Mouse (Mus musculus): Measurements from ENCODE around the gene Agpat2. TPM values are rescaled to one million over a fixed set of nuclear protein-coding genes. Genes with fewer than 3 reads are reported as not detected.

The Agpat2 gene
- polyA plus RNA-seq, 1 experiment, result 31.3 TPM

DNA sequence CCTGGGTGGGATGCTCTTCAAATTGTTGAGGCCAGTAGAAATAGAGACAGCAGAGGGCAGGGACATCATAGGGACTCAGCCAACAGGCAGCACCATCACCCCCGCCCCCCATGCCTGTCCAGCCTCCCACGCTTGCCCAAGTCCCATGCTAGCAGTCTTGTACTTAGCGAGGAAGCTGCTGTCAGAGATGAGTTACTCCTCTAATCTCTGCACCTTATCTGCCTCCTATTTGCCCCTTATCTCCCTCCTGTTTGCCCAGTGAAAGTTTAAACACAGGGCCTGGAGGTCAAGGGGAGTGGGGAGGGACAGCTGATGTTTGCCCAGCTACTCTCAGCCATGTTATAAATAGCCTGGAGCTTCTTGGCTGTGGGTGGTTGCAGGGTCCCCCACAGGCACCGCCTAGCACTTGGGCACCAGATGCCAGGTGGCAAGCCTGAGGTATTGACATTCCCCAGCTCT, 47.7 kb downstream of the Agpat2 start:
- H3K36me3 ChIP-seq (ENCODE audit: control insufficient read depth, insufficient read depth), result no peaks in the 10 kb centered on the region
- H3K4me2 ChIP-seq (ENCODE audit: low read depth), result peak overlapping the region; percentile 35
- no peak overlapping the region for H3K4me3 ChIP-seq
- H3K27me3 ChIP-seq (ENCODE audit: control insufficient read depth, insufficient read depth, insufficient read length), result no peaks in the 10 kb centered on the region
- TF ChIP-seq POLR2A (IDR thresholded peaks at IDR 0.05; ENCODE audit: insufficient read length, low read depth) (no peak), MAX (IDR thresholded peaks at IDR 0.05; ENCODE audit: low read depth) (no peak), MYOD1 (IDR thresholded peaks at IDR 0.05; ENCODE audit: control insufficient read depth in 1 of 3, insufficient read length in 2 of 3, low read depth in 2 of 3) (peak in 2 of 3 experiments; percentile 63 to 83), SRF (IDR thresholded peaks at IDR 0.05; ENCODE audit: control insufficient read depth, insufficient read length, low read depth) (no peak), MYOG (IDR thresholded peaks at IDR 0.05; ENCODE audit: control insufficient read depth in 1 of 3, insufficient read depth in 1 of 3, insufficient read length in 2 of 3, low read depth in 2 of 3) (peak; percentile 43 to 90 (median 66))
- H3ac ChIP-seq (ENCODE audit: control insufficient read depth, insufficient read length), result no peak overlapping the region
- H3K79me2 ChIP-seq (ENCODE audit: control insufficient read depth, insufficient read depth), result no peaks in the 10 kb centered on the region

- Histone ChIP-seq H3ac (ENCODE audit: control insufficient read depth, insufficient read length) (no peak overlapping the region), H3K4me2 (ENCODE audit: low read depth) (no peak overlapping the region), H3K36me3 (ENCODE audit: control insufficient read depth, insufficient read depth) (no peaks in the 10 kb centered on the region), H3K79me2 (ENCODE audit: control insufficient read depth, insufficient read depth) (no peaks in the 10 kb centered on the region), H3K27me3 (ENCODE audit: control insufficient read depth, insufficient read depth, insufficient read length) (no peaks in the 10 kb centered on the region), H3K4me3 (no peak overlapping the region)
- TF ChIP-seq MYOD1 (IDR thresholded peaks at IDR 0.05; ENCODE audit: control insufficient read depth in 1 of 3, insufficient read length in 2 of 3, low read depth in 2 of 3) (peak in 1 of 3 experiments; percentile 1), REST (IDR thresholded peaks at IDR 0.05; ENCODE audit: insufficient read depth, insufficient read length) (no peak), POLR2A (IDR thresholded peaks at IDR 0.05; ENCODE audit: insufficient read length, low read depth) (no peak)
These were observed 49.1 kb downstream of the Agpat2 start for GRCm38 (mm10) chr2:26555076-26555475.

GRCm38 (mm10) chr2:26553904-26554303, 50.3 kb downstream of the Agpat2 start:
- no peak for TF ChIP-seq POLR2A (IDR thresholded peaks at IDR 0.05; ENCODE audit: insufficient read length, low read depth)
- no peak for TF ChIP-seq MYOG (IDR thresholded peaks at IDR 0.05; ENCODE audit: control insufficient read depth in 1 of 3, insufficient read depth in 1 of 3, insufficient read length in 2 of 3, low read depth in 2 of 3)
- no peak for TF ChIP-seq CEBPB (IDR thresholded peaks at IDR 0.05; ENCODE audit: insufficient read depth, poor library complexity, severe bottlenecking)
- TF ChIP-seq POLR2AphosphoS2 (IDR thresholded peaks at IDR 0.05; ENCODE audit: insufficient read length, low read depth), result no peak
- no peak for TF ChIP-seq E2F4 (IDR thresholded peaks at IDR 0.05; ENCODE audit: insufficient read depth)
- no peak for TF ChIP-seq TCF3 (IDR thresholded peaks at IDR 0.05; ENCODE audit: insufficient read length, low read depth)
- TF ChIP-seq REST (IDR thresholded peaks at IDR 0.05; ENCODE audit: insufficient read depth, insufficient read length), result no peak
- no peak for TF ChIP-seq USF1 (IDR thresholded peaks at IDR 0.05; ENCODE audit: low read depth)
- no peak for TF ChIP-seq MYOD1 (IDR thresholded peaks at IDR 0.05; ENCODE audit: control insufficient read depth in 1 of 3, insufficient read length in 2 of 3, low read depth in 2 of 3)
- no peak for TF ChIP-seq SRF (IDR thresholded peaks at IDR 0.05; ENCODE audit: control insufficient read depth, insufficient read length, low read depth)
- no peak for TF ChIP-seq TCF12 (IDR thresholded peaks at IDR 0.05; ENCODE audit: insufficient read depth, poor library complexity, severe bottlenecking)
- no peak for TF ChIP-seq MAX (IDR thresholded peaks at IDR 0.05; ENCODE audit: low read depth)
- Histone ChIP-seq H3K4me2 (ENCODE audit: low read depth) (no peak overlapping the region), H3K4me3 (no peak overlapping the region), H3K36me3 (ENCODE audit: control insufficient read depth, insufficient read depth) (no peaks in the 10 kb centered on the region), H3K27me3 (ENCODE audit: control insufficient read depth, insufficient read depth, insufficient read length) (no peaks in the 10 kb centered on the region), H3ac (ENCODE audit: control insufficient read depth, insufficient read length) (no peak overlapping the region), H3K79me2 (ENCODE audit: control insufficient read depth, insufficient read depth) (no peaks in the 10 kb centered on the region)

GRCm38 (mm10) chr2:26552066-26552465, 52.2 kb downstream of the Agpat2 start:
- no peaks in the 10 kb centered on the region for H3K79me2 ChIP-seq (ENCODE audit: control insufficient read depth, insufficient read depth)
- H3K4me2 ChIP-seq (ENCODE audit: low read depth), result no peak overlapping the region
- no peaks in the 10 kb centered on the region for H3K27me3 ChIP-seq (ENCODE audit: control insufficient read depth, insufficient read depth, insufficient read length)
- no peak for TF ChIP-seq MYOG (IDR thresholded peaks at IDR 0.05; ENCODE audit: control insufficient read depth in 1 of 3, insufficient read depth in 1 of 3, insufficient read length in 2 of 3, low read depth in 2 of 3)
- TF ChIP-seq TCF12 (IDR thresholded peaks at IDR 0.05; ENCODE audit: insufficient read depth, poor library complexity, severe bottlenecking), result no peak
- TF ChIP-seq MYOD1 (IDR thresholded peaks at IDR 0.05; ENCODE audit: control insufficient read depth in 1 of 3, insufficient read length in 2 of 3, low read depth in 2 of 3), result no peak
- TF ChIP-seq E2F4 (IDR thresholded peaks at IDR 0.05; ENCODE audit: insufficient read depth), result no peak
- no peak for TF ChIP-seq SRF (IDR thresholded peaks at IDR 0.05; ENCODE audit: control insufficient read depth, insufficient read length, low read depth)
- no peak for TF ChIP-seq TCF3 (IDR thresholded peaks at IDR 0.05; ENCODE audit: insufficient read length, low read depth)
- TF ChIP-seq POLR2A (IDR thresholded peaks at IDR 0.05; ENCODE audit: insufficient read length, low read depth), result no peak
- TF ChIP-seq MAX (IDR thresholded peaks at IDR 0.05; ENCODE audit: low read depth), result no peak
- TF ChIP-seq CEBPB (IDR thresholded peaks at IDR 0.05; ENCODE audit: insufficient read depth, poor library complexity, severe bottlenecking), result no peak
- TF ChIP-seq POLR2AphosphoS2 (IDR thresholded peaks at IDR 0.05; ENCODE audit: insufficient read length, low read depth), result no peak
- TF ChIP-seq USF1 (IDR thresholded peaks at IDR 0.05; ENCODE audit: low read depth), result no peak
- no peak for TF ChIP-seq REST (IDR thresholded peaks at IDR 0.05; ENCODE audit: insufficient read depth, insufficient read length)
- H3K4me3 ChIP-seq, result no peak overlapping the region
- no peak overlapping the region for H3ac ChIP-seq (ENCODE audit: control insufficient read depth, insufficient read length)
- H3K36me3 ChIP-seq (ENCODE audit: control insufficient read depth, insufficient read depth), result no peaks in the 10 kb centered on the region

- no peaks in the 10 kb centered on the region for H3K79me2 ChIP-seq (ENCODE audit: control insufficient read depth, insufficient read depth)
- no peak overlapping the region for H3K4me2 ChIP-seq (ENCODE audit: low read depth)
- TF ChIP-seq E2F4 (IDR thresholded peaks at IDR 0.05; ENCODE audit: insufficient read depth), result no peak
- no peak for TF ChIP-seq MYOG (IDR thresholded peaks at IDR 0.05; ENCODE audit: control insufficient read depth in 1 of 3, insufficient read depth in 1 of 3, insufficient read length in 2 of 3, low read depth in 2 of 3)
- no peak for TF ChIP-seq MYOD1 (IDR thresholded peaks at IDR 0.05; ENCODE audit: control insufficient read depth in 1 of 3, insufficient read length in 2 of 3, low read depth in 2 of 3)
- no peak for TF ChIP-seq REST (IDR thresholded peaks at IDR 0.05; ENCODE audit: insufficient read depth, insufficient read length)
- TF ChIP-seq TCF12 (IDR thresholded peaks at IDR 0.05; ENCODE audit: insufficient read depth, poor library complexity, severe bottlenecking), result no peak
- TF ChIP-seq POLR2A (IDR thresholded peaks at IDR 0.05; ENCODE audit: insufficient read length, low read depth), result no peak
- no peak for TF ChIP-seq CEBPB (IDR thresholded peaks at IDR 0.05; ENCODE audit: insufficient read depth, poor library complexity, severe bottlenecking)
- TF ChIP-seq TCF3 (IDR thresholded peaks at IDR 0.05; ENCODE audit: insufficient read length, low read depth), result no peak
- TF ChIP-seq POLR2AphosphoS2 (IDR thresholded peaks at IDR 0.05; ENCODE audit: insufficient read length, low read depth), result no peak
- no peak for TF ChIP-seq USF1 (IDR thresholded peaks at IDR 0.05; ENCODE audit: low read depth)
- TF ChIP-seq MAX (IDR thresholded peaks at IDR 0.05; ENCODE audit: low read depth), result no peak
- no peak for TF ChIP-seq SRF (IDR thresholded peaks at IDR 0.05; ENCODE audit: control insufficient read depth, insufficient read length, low read depth)
- no peaks in the 10 kb centered on the region for H3K36me3 ChIP-seq (ENCODE audit: control insufficient read depth, insufficient read depth)
- no peak overlapping the region for H3ac ChIP-seq (ENCODE audit: control insufficient read depth, insufficient read length)
- no peak overlapping the region for H3K4me3 ChIP-seq
- no peaks in the 10 kb centered on the region for H3K27me3 ChIP-seq (ENCODE audit: control insufficient read depth, insufficient read depth, insufficient read length)
These were observed 52.8 kb downstream of the Agpat2 start for GRCm38 (mm10) chr2:26551446-26551845.
